Mouse (Mus musculus) thymus, postnatal 0 days (tissue): ENCODE data around the gene Cwf19l2. TPM values are rescaled to one million over a fixed set of nuclear protein-coding genes. Genes with fewer than 3 reads are reported as not detected.
"Not testable (repeated sequence)": the region's sequence is repeated elsewhere in the genome, so short reads cannot be mapped to it uniquely, and the experiment has no call there.

Source experiments
- DNase-seq: peaks from one replicate; pipeline ENCODE4 v3.0.0-alpha.2; 2015; ENCODE audit warnings: low spot score
- polyA plus RNA-seq: library from polyadenylated mRNA; unstranded; fragments of >200 nt; fragmentation: Nextera tagmentation; extraction: Ambion mirVana; gene quantifications from 2 replicates; pipeline ENCODE4 v1.2.1, GENCODE M21; 2015

Gene Cwf19l2
- polyA plus RNA-seq: 11.2 and 15.2 TPM in 2 replicates

- DNase-seq: peak; percentile 94
These were observed at the start of gene Cwf19l2 for GRCm38 (mm10) chr9:3403251-3404208. Cwf19l2 (plus strand) TSS chr9:3403592.

- DNase-seq: not testable (repeated sequence)
These were observed 27.1 kb upstream of the Cwf19l2 start for GRCm38 (mm10) chr9:3376323-3376722.

- peak; percentile 22 for DNase-seq
These were observed 980 bp downstream of the Cwf19l2 start for GRCm38 (mm10) chr9:3404372-3404771.

GRCm38 (mm10) chr9:3439555-3440300 lies 36.3 kb downstream of the Cwf19l2 start:
- DNase-seq: not testable (repeated sequence)

GRCm38 (mm10) chr9:3471897-3472296 lies 68.5 kb downstream of the Cwf19l2 start:
- DNase-seq: no peak

GRCm38 (mm10) chr9:3518645-3519044 lies 115.3 kb downstream of the Cwf19l2 start:
- DNase-seq: no peak

GRCm38 (mm10) chr9:3519178-3519577 lies 115.8 kb downstream of the Cwf19l2 start:
- DNase-seq: no peak

GRCm38 (mm10) chr9:3521031-3521430 lies 117.6 kb downstream of the Cwf19l2 start:
- no peak for DNase-seq

Other genes with a start within 250 kb of the Cwf19l2 start
- gene Alkbh8, start 68.5 kb upstream of the Cwf19l2 start, polyA plus RNA-seq: 17.6 and 25.3 TPM in 2 replicates
- 1.4 and 1.6 TPM in 2 replicates for gene Gucy1a2, start 129.2 kb downstream of the Cwf19l2 start, polyA plus RNA-seq